Mouse (Mus musculus) lung, postnatal 0 days (tissue): Measurements from ENCODE around the gene Gm20696.

Experiments
- CTCF ChIP-seq: IDR thresholded peaks from 2 replicates; pipeline ENCODE4 v1.5.1; 2016; ENCODE audit warnings: antibody characterized with exemption, mild to moderate bottlenecking
- EP300 ChIP-seq: IDR thresholded peaks from 2 replicates; pipeline ENCODE4 v1.6.1; 2016; ENCODE audit warnings: antibody characterized with exemption, mild to moderate bottlenecking, control low read depth

- TF ChIP-seq CTCF (no peak), EP300 (no peak)
Observed at GRCm38 (mm10) chr6:99350156-99350555, 316.4 kb downstream of the Gm20696 start.
